Mouse (Mus musculus) CH12.LX (cell line): ENCODE results near the gene Selenok. TPM values are rescaled to one million over a fixed set of nuclear protein-coding genes. Genes with fewer than 3 reads are reported as not detected.

Experiments used
- DNase-seq: peaks from one replicate; pipeline ENCODE4 v3.0.0-alpha.2; 2013; ENCODE audit errors: extremely low read depth
- H3K27ac ChIP-seq: 2 replicates; pipeline ENCODE4 v1.5.1; 2012; ENCODE audit warnings: low read depth, mild to moderate bottlenecking, control low read depth, moderate library complexity; ENCODE audit not compliant: insufficient read depth
- H3K27me3 ChIP-seq: replicated peaks from 2 replicates; pipeline ENCODE3; 2012; ENCODE audit warnings: inconsistent platforms
- H3K36me3 ChIP-seq, 2 experiments: replicated peaks in 1 of 2; 2 replicates each; pipeline versions ENCODE3 to v1.6.1; 2012; ENCODE audit warnings: inconsistent platforms in 1 of 2, low read length in 1 of 2, mild to moderate bottlenecking in 1 of 2, mixed read lengths in 1 of 2, moderate library complexity in 1 of 2; ENCODE audit not compliant: control insufficient read depth in 1 of 2, insufficient read depth in 1 of 2
- H3K4me1 ChIP-seq, 2 experiments: 2 replicates each; pipeline ENCODE4 v1.6.1; 2012; ENCODE audit warnings: inconsistent platforms in 1 of 2, moderate library complexity in 1 of 2; ENCODE audit not compliant: insufficient read depth in 2 of 2, control insufficient read depth in 1 of 2
- H3K4me2 ChIP-seq: 2 replicates; pipeline ENCODE4 v1.6.1; 2012; ENCODE audit warnings: low read depth, mild to moderate bottlenecking, control low read depth; ENCODE audit not compliant: poor library complexity, insufficient read depth, severe bottlenecking
- H3K4me3 ChIP-seq, 3 experiments: fragments of 150-350 bp in 1 of 3; sonication (generic) in 1 of 3; replicated peaks in 1 of 3; 2 replicates each; pipeline versions ENCODE3 to v1.5.1; 2011 to 2012; ENCODE audit warnings: low read depth in 2 of 3, low read length in 2 of 3, mild to moderate bottlenecking in 2 of 3, moderate library complexity in 2 of 3, control low read depth in 1 of 3, improper control_type of control experiment in 1 of 3, inconsistent platforms in 1 of 3, mixed read lengths in 1 of 3; ENCODE audit not compliant: poor library complexity in 1 of 3
- H3K79me2 ChIP-seq: replicated peaks from 2 replicates; pipeline ENCODE4 v1.6.1; 2012; ENCODE audit warnings: mild to moderate bottlenecking, moderate library complexity; ENCODE audit not compliant: control insufficient read depth, poor library complexity, insufficient read depth, severe bottlenecking; ENCODE audit errors: extremely low read depth
- H3K9ac ChIP-seq: 2 replicates; pipeline ENCODE4 v1.6.1; 2012; ENCODE audit warnings: low read depth, mild to moderate bottlenecking, control low read depth, moderate library complexity; ENCODE audit not compliant: insufficient read depth
- H3K9me3 ChIP-seq: replicated peaks from 2 replicates; pipeline ENCODE3; 2012; ENCODE audit warnings: low read length, inconsistent platforms, mixed read lengths
- BHLHE40 ChIP-seq: IDR thresholded peaks from 2 replicates; pipeline ENCODE4 v1.6.1; 2011; ENCODE audit warnings: mild to moderate bottlenecking, low read depth, low read length, improper control_type of control experiment
- CHD1 ChIP-seq: IDR thresholded peaks from 2 replicates; pipeline ENCODE4 v1.6.1; 2012; ENCODE audit warnings: low read depth, low read length, improper control_type of control experiment, inconsistent platforms
- CHD2 ChIP-seq: IDR thresholded peaks from 2 replicates; pipeline ENCODE4 v1.6.1; 2011; ENCODE audit warnings: low read length, improper control_type of control experiment
- CTCF ChIP-seq, 2 experiments: IDR thresholded peaks in 1 of 2; conservative IDR thresholded peaks in 1 of 2; 2 replicates each; pipeline ENCODE4 v1.5.1; 2011 to 2012; ENCODE audit warnings: low read depth in 2 of 2, low read length in 2 of 2, improper control_type of control experiment in 1 of 2, inconsistent platforms in 1 of 2, mild to moderate bottlenecking in 1 of 2, moderate library complexity in 1 of 2
- EP300 ChIP-seq: IDR thresholded peaks from 2 replicates; pipeline ENCODE4 v1.6.1; 2011; ENCODE audit warnings: low read length, improper control_type of control experiment
- HCFC1 ChIP-seq: IDR thresholded peaks from 2 replicates; pipeline ENCODE4 v1.6.1; 2012; ENCODE audit warnings: low read depth, mild to moderate bottlenecking, inconsistent platforms, low read length, improper control_type of control experiment
- IRF4 ChIP-seq: IDR thresholded peaks from 2 replicates; pipeline ENCODE4 v1.6.1; 2014; ENCODE audit warnings: low read depth, mild to moderate bottlenecking, inconsistent platforms, low read length, improper control_type of control experiment
- JUN ChIP-seq: IDR thresholded peaks from 2 replicates; pipeline ENCODE4 v1.6.1; 2011; ENCODE audit warnings: low read depth, mild to moderate bottlenecking, low read length, improper control_type of control experiment, moderate library complexity; ENCODE audit not compliant: insufficient read depth
- JUND ChIP-seq: conservative IDR thresholded peaks from 2 replicates; pipeline ENCODE4 v1.6.1; 2011; ENCODE audit warnings: low read depth, low read length, improper control_type of control experiment
- KAT2A ChIP-seq: IDR thresholded peaks from 2 replicates; pipeline ENCODE4 v1.6.1; 2012; ENCODE audit warnings: low read length, improper control_type of control experiment, inconsistent platforms; ENCODE audit not compliant: insufficient replicate concordance
- MAFK ChIP-seq: IDR thresholded peaks from 2 replicates; pipeline ENCODE4 v1.6.1; 2011; ENCODE audit warnings: low read length, improper control_type of control experiment; ENCODE audit not compliant: insufficient replicate concordance
- MXI1 ChIP-seq: IDR thresholded peaks from 2 replicates; pipeline ENCODE4 v1.6.1; 2011; ENCODE audit warnings: mild to moderate bottlenecking, low read depth, low read length, improper control_type of control experiment
- NELFE ChIP-seq: IDR thresholded peaks from 2 replicates; pipeline ENCODE4 v1.6.1; 2011; ENCODE audit warnings: low read depth, low read length, improper control_type of control experiment
- POLR2A ChIP-seq: IDR thresholded peaks from 2 replicates; pipeline ENCODE4 v1.6.1; 2011; ENCODE audit warnings: low read depth, mild to moderate bottlenecking, improper control_type of control experiment, low read length
- RAD21 ChIP-seq: IDR thresholded peaks from 2 replicates; pipeline ENCODE4 v1.6.1; 2011; ENCODE audit warnings: low read depth, mild to moderate bottlenecking, low read length, improper control_type of control experiment, moderate library complexity
- SIN3A ChIP-seq: IDR thresholded peaks from 2 replicates; pipeline ENCODE4 v1.6.1; 2012; ENCODE audit warnings: low read length, improper control_type of control experiment, inconsistent platforms
- dilution Hi-C: fragments of 300-500 bp; cut with MboI; formaldehyde crosslinking; loops from 2 replicates; pipeline ENCODE4 v1.14.3; 2020; ENCODE audit warnings: low sequenced_read_pairs; ENCODE audit not compliant: extremely low pct_unique_long_range_greater_than_20kb, extremely low pct_ligation_motif_present
- in situ Hi-C: fragments of 300-500 bp; cut with MboI; formaldehyde crosslinking; loops from 3 replicates; pipeline ENCODE4 v1.14.3; 2019; ENCODE audit warnings: low sequenced_read_pairs, low pct_ligation_motif_present, low pct_unique_long_range_greater_than_20kb, mixed read lengths
- polyA plus RNA-seq: library from polyadenylated mRNA; unstranded; fragments of >175 nt; gene quantifications from 2 replicates; pipeline ENCODE4 v1.2.1, GENCODE M21; 2012; ENCODE audit warnings: low read depth; ENCODE audit not compliant: insufficient read length
- total RNA-seq, 2 experiments: library from RNA; depleted of rRNA; stranded (reverse); fragments of 300-350 nt in 1 of 2; fragments of >200 nt in 1 of 2; gene quantifications; 2 replicates each; pipeline ENCODE4 v1.2.3; 2012 to 2014

Selenok gene
- total and polyA plus RNA-seq, 3 experiments, result 48.5 to 83.7 (median 63.0) TPM

DNA sequence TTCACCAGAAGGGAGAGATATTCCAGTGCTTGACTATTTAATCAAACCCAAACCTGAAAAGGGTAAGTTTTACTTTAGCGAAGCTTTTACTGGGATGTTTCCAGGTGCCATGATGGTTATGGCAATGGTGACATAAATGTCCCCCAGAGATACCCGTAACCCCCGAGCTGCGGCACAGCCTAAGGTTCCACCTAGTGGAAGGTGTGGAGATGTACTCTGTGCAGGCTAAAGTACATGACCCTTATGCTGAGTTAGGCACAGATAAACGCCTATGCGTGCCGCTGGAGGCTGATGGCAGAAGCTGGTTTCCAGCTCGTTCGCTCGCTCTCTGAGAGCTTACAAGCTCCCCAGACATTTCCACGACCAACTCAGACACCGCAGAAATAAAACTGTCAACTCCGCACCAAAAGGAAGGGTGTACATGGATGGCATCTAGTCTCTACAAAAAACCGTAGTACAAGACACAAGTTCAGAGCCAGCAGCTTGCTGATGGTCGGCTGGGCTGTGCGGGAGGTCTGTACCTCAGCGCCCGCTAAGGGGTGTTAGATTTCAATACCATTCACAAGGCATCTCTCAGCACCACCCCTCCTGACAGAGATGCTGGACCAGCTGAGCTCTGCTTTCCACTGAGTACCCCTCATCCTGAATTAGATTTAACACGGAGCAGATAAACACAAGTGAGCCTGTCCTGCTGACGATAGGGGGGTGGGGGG, 28.4 kb upstream of the Selenok start:
- no peaks in the 10 kb centered on the region for H3K36me3 ChIP-seq
- no peak overlapping the region for H3K27ac ChIP-seq
- in situ Hi-C loops, result loop anchor here (25.0 kb wide), 2 partner anchors 252 to 427 kb away; no protein-coding TSS in a partner anchor
- DNase-seq, result no peak
- H3K9ac ChIP-seq, result no peak overlapping the region
- H3K79me2 ChIP-seq, result no peaks in the 10 kb centered on the region
- dilution Hi-C loops, result no loop called here
- TF ChIP-seq CTCF (conservative IDR thresholded peaks at IDR 0.05 in 1 of 2, IDR thresholded peaks at IDR 0.05 in 1 of 2; ENCODE audit: low read depth in 2 of 2, low read length in 2 of 2) (peak in 1 of 2 experiments; percentile 40; a peak in 2 of 4 replicates), IRF4 (no peak), KAT2A (no peak), RAD21 (peak; percentile 12), MXI1 (no peak), MAFK (no peak)
- no peaks in the 10 kb centered on the region for H3K9me3 ChIP-seq
- peaks cover 54% of the 10 kb centered on the region for H3K27me3 ChIP-seq
- no peaks in the 10 kb centered on the region for H3K4me1 ChIP-seq
- no peak overlapping the region for H3K4me3 ChIP-seq
- H3K4me2 ChIP-seq, result no peak overlapping the region

DNA sequence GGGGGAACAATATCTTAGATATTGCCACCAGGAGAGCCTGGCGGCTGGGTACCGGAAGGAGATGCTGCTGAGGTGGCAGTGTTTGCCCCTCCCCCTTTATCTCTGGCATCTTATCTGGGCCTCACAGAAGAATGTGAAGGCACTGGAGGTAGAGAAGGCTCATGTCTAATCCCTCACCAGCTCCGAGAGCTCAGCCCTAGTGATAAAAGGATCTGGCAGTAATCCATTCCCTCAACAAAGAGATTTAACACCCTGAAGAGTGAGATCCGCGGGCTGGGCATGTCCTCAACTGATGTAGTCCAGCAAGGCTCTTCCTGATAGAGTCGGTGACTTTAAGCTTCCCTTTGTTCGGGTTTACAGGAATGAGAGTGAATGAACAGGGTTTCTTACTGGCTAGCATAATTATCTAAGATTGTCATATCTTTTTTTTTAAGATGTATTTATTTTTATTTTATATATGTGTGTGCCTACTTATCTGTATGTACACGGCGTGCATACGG, 27.7 kb upstream of the Selenok start:
- Histone ChIP-seq H3K27ac (no peak overlapping the region), H3K27me3 (peaks cover 48% of the 10 kb centered on the region), H3K79me2 (no peaks in the 10 kb centered on the region), H3K4me2 (no peak overlapping the region), H3K36me3 (no peaks in the 10 kb centered on the region), H3K4me3 (no peak overlapping the region), H3K4me1 (no peaks in the 10 kb centered on the region), H3K9me3 (no peaks in the 10 kb centered on the region), H3K9ac (no peak overlapping the region)
- TF ChIP-seq HCFC1, result no peak
- no peak for TF ChIP-seq POLR2A
- no peak for TF ChIP-seq EP300
- TF ChIP-seq CHD1, result no peak
- no peak for TF ChIP-seq CHD2
- no peak for TF ChIP-seq BHLHE40
- no peak for TF ChIP-seq JUN
- no peak for TF ChIP-seq SIN3A
- no peak for TF ChIP-seq NELFE
- no peak for TF ChIP-seq JUND
- no peak for DNase-seq
- dilution Hi-C loops (no loop called here), in situ Hi-C loops (loop anchor here (25.0 kb wide), 2 partner anchors 253 to 428 kb away; no protein-coding TSS in a partner anchor)
